Mouse (Mus musculus) lung, postnatal 4 days (tissue): ENCODE results near the gene Klhl26.
"Not testable (repeated sequence)": the region's sequence is repeated elsewhere in the genome, so short reads cannot be mapped to it uniquely, and the experiment has no call there.

Experiments used
- DNase-seq, 2 experiments: peaks; one replicate each; pipeline ENCODE4 v3.0.0; 2021

The Klhl26 gene

GRCm38 (mm10) chr8:70476333-70477268 is at the start of gene Klhl26:
Gene Klhl26, minus strand, starts transcription at chr8:70476968.
- peak; percentile 97 to 99 for DNase-seq

GRCm38 (mm10) chr8:70522592-70523403 is 46.0 kb upstream of the Klhl26 start:
- peak; percentile 96 to 97 for DNase-seq

GRCm38 (mm10) chr8:70519606-70520005 is 42.8 kb upstream of the Klhl26 start:
- no peak for DNase-seq

- no peak for DNase-seq
These were observed 42.3 kb upstream of the Klhl26 start for GRCm38 (mm10) chr8:70519043-70519442.

- DNase-seq, result no peak
These were observed 41.3 kb upstream of the Klhl26 start for GRCm38 (mm10) chr8:70517940-70518643.

GRCm38 (mm10) chr8:70513441-70513840 is 36.7 kb upstream of the Klhl26 start:
- peak in 1 of 2 experiments; percentile 40 for DNase-seq

GRCm38 (mm10) chr8:70512253-70512903 is 35.6 kb upstream of the Klhl26 start:
- DNase-seq, result no peak

GRCm38 (mm10) chr8:70511770-70512169 is 35.0 kb upstream of the Klhl26 start:
- DNase-seq, result no peak

GRCm38 (mm10) chr8:70511174-70511573 is 34.4 kb upstream of the Klhl26 start:
- not testable (repeated sequence) for DNase-seq

GRCm38 (mm10) chr8:70510228-70510915 is 33.6 kb upstream of the Klhl26 start, which contains the start of gene Uba52:
Gene Uba52, minus strand, starts transcription at chr8:70510801.
- DNase-seq, result peak; percentile 98

GRCm38 (mm10) chr8:70509281-70509952 is 32.6 kb upstream of the Klhl26 start:
- no peak for DNase-seq

GRCm38 (mm10) chr8:70507027-70507393 is 30.2 kb upstream of the Klhl26 start:
- DNase-seq, result no peak

- peak; percentile 95 to 97 for DNase-seq
These were observed 29.7 kb upstream of the Klhl26 start, which contains the start of gene Rex1bd for GRCm38 (mm10) chr8:70506328-70507026. Gene Rex1bd, minus strand, starts transcription at chr8:70506752.

GRCm38 (mm10) chr8:70505698-70506327 is 29.0 kb upstream of the Klhl26 start:
- DNase-seq, result no peak

- peak in 1 of 2 experiments; percentile 86 for DNase-seq
These were observed 28.1 kb upstream of the Klhl26 start for GRCm38 (mm10) chr8:70504851-70505250.

- peak; percentile 78 to 89 for DNase-seq
These were observed 27.5 kb upstream of the Klhl26 start for GRCm38 (mm10) chr8:70504291-70504716.

GRCm38 (mm10) chr8:70503062-70503750 is 26.4 kb upstream of the Klhl26 start:
- peak; percentile 80 to 82 for DNase-seq

GRCm38 (mm10) chr8:70502540-70502939 is 25.8 kb upstream of the Klhl26 start:
- no peak for DNase-seq
